Mouse (Mus musculus): Measurements from ENCODE around the gene Twistnb. TPM values are rescaled to one million over a fixed set of nuclear protein-coding genes. Genes with fewer than 3 reads are reported as not detected.

Twistnb gene
- polyA plus RNA-seq (2012; rRNA removed) = 12.7 and 19.9 TPM in 2 replicates

DNA sequence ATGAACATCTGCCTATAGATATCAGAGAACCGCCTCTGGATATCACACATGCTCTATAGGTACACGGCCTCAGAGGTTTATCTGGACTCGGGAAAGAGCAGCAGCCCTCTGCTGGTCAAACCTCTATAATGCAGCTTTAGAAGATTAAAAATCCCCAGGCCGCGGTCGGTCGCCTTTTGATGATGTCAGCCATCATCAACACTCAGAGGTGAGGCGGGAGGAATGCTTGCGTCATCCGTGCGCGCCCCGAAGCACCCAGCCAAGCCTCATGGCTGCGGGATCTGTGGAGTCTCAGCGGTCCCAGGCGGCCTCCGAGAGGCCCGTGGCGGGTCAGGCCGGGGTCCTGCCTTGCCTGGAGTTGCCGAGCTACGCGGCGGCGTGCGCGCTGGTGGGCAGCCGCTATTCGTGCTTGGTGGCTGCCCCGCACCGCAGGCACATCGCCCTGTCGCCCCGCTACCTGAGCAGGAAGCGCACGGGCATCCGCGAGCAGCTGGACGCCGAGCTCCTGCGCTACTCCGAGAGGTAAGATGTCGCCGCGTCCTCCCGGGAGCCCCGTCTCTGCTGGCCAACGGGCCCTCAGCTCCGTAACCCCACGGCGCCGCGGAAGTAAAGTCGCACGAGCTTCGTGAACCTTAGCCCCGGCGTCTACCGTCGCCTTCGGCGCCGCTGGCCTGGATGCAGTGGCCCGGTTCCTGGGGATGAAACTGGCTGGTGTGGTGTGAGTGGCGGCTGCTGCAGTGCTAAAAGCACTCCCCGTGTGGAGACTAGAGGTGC is at the start of gene Twistnb:
Twistnb (plus strand) TSS at position 249 of the 774 bp plus-strand sequence.
- Histone ChIP-seq H3K27ac (ENCODE audit: insufficient read depth, low read depth, low read length) (peak within 1 kb of the TSS; percentile 54), H3K27me3 (replicated peaks; ENCODE audit: control insufficient read depth, insufficient read depth, low read length) (no peaks in the 10 kb centered on the region), H3K4me3 (ENCODE audit: insufficient read depth, low read depth, low read length) (peak within 1 kb of the TSS; percentile 93), H3K4me1 (ENCODE audit: control insufficient read depth, insufficient read depth, low read length) (0 out of 2 replicates have a peak, but pooled peaks cover 3% of the 10 kb centered on the region), H3K36me3 (ENCODE audit: control insufficient read depth, insufficient read depth, low read length) (no peaks in the 10 kb centered on the region)
- TF ChIP-seq POLR2A (IDR thresholded peaks at IDR 0.05; ENCODE audit: low read depth, low read length) (no peak), CTCF (conservative IDR thresholded peaks at IDR 0.05; ENCODE audit: insufficient read depth, insufficient read length, low read depth, low read length) (peak; percentile 65)
- WGBS = under 1% methylated on average over 66 of the region's 66 CpGs
- peak; percentile 98 for DNase-seq

DNA sequence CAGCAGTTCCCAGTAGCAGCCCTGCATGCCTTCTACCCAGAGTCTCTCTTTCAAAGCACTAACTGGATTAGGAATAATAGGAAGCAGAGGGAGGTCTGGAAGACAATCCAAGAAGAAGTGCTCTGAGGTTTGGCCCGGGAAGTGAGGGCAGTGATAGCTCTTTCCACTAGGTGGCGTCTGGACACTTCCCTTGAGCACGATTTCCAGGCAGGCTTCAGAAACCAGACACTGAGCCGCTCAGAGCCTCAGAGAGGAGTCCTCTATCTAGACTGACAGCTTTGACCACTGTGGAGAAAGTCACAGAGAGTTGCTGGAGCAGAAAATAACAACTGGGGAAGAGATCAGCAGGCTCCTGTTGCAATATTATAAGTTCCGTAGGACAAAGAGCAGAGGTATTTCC is 40.6 kb upstream of the Twistnb start:
- peak; percentile 76 for DNase-seq
- 7% methylated on average over 5 of the region's 5 CpGs for WGBS
- Histone ChIP-seq H3K4me3 (ENCODE audit: insufficient read depth, low read depth, low read length) (no peak overlapping the region), H3K4me1 (ENCODE audit: control insufficient read depth, insufficient read depth, low read length) (no peaks in the 10 kb centered on the region), H3K36me3 (ENCODE audit: control insufficient read depth, insufficient read depth, low read length) (no peaks in the 10 kb centered on the region), H3K27ac (ENCODE audit: insufficient read depth, low read depth, low read length) (no peak overlapping the region), H3K27me3 (replicated peaks; ENCODE audit: control insufficient read depth, insufficient read depth, low read length) (no peaks in the 10 kb centered on the region)
- TF ChIP-seq CTCF (conservative IDR thresholded peaks at IDR 0.05; ENCODE audit: insufficient read depth, insufficient read length, low read depth, low read length) (peak; percentile 89), POLR2A (IDR thresholded peaks at IDR 0.05; ENCODE audit: low read depth, low read length) (no peak)

DNA sequence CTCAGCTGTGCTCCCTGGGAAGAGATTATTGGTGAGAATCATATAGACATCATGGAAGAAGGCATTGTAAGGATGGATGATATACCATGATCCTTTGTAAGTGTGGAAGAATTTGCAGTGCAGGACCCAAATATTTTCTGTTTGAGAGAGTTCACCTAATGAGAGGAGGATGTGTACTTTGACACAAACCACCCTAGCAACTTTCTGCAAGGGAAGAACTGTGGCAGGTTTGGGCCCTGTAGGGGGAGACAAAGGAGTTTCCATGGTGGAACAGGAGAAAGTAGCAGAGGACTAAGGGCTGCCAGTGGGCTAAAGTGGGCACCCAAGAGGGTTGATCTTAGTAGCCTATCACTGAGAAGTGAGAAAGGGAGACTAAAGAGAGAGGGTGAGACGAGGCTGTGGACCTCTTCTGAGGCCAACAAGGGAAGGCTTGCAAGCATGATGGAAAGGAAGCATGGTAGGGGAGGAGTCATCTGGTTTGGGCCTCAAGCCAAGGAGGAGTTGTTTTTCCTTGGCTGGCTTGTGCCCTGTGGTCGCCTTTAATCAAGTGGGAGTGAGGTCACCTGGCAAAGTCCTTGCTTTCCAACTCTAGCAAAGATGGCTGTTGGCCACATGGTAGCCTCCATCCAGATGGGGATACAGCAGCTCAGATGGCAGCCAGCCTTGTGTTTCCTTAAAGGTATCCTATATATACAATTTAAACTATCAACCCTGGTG is 38.4 kb upstream of the Twistnb start:
- Histone ChIP-seq H3K27ac (ENCODE audit: insufficient read depth, low read depth, low read length) (no peak overlapping the region), H3K4me3 (ENCODE audit: insufficient read depth, low read depth, low read length) (no peak overlapping the region), H3K36me3 (ENCODE audit: control insufficient read depth, insufficient read depth, low read length) (no peaks in the 10 kb centered on the region), H3K4me1 (ENCODE audit: control insufficient read depth, insufficient read depth, low read length) (no peaks in the 10 kb centered on the region), H3K27me3 (replicated peaks; ENCODE audit: control insufficient read depth, insufficient read depth, low read length) (no peaks in the 10 kb centered on the region)
- WGBS = 25% methylated on average over 2 of the region's 2 CpGs
- DNase-seq = no peak
- TF ChIP-seq POLR2A (IDR thresholded peaks at IDR 0.05; ENCODE audit: low read depth, low read length) (no peak), CTCF (conservative IDR thresholded peaks at IDR 0.05; ENCODE audit: insufficient read depth, insufficient read length, low read depth, low read length) (no peak)

DNA sequence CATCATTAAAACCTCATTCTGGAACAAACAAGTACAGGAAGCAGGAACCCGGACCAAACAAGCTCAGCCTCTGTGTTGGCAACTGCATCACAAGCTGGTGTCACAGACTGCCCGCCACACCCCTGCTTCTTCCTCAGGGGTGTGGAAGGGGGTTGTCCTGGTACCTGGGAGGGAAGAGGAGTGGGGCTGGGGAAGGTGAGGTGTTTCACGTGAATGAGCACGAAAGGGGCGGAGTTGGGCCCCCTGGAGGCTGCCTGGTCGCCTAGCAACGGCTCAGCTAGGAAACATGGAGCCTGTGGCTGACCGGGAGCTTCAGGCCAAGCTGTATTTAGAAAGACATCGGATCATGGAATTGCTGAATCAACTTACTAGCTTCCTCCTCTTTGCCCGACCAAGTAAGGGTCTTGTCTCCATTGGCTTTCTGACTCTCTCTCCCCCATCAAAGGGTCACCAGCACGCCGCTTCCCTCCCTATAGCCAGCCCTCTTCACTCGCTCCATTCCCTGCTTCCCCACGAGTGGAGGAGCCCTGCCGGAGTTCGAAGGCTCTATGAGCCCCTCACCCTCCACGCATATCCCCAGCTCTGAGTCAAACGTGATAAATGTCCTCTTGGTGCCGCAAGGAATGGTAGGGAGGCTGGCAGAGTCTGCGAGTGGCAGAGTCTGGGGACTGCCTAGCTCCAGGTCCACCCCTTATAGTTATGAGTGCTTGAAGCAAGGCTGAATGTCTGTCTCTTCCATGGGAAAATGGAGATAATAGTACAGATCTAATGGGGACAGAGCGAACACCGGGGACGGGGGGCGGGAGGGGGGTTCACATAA is 34.4 kb upstream of the Twistnb start, which contains the start of gene Efcab10:
Efcab10 (plus strand) TSS at position 51 of the 820 bp plus-strand sequence.
- TF ChIP-seq POLR2A (IDR thresholded peaks at IDR 0.05; ENCODE audit: low read depth, low read length) (no peak), CTCF (conservative IDR thresholded peaks at IDR 0.05; ENCODE audit: insufficient read depth, insufficient read length, low read depth, low read length) (no peak)
- Histone ChIP-seq H3K36me3 (ENCODE audit: control insufficient read depth, insufficient read depth, low read length) (no peaks in the 10 kb centered on the region), H3K4me3 (ENCODE audit: insufficient read depth, low read depth, low read length) (0 out of 2 replicates have a peak within 1 kb of the TSS, but pooled peaks have one; percentile 18), H3K27ac (ENCODE audit: insufficient read depth, low read depth, low read length) (no peak within 1 kb of the TSS), H3K4me1 (ENCODE audit: control insufficient read depth, insufficient read depth, low read length) (no peaks in the 10 kb centered on the region), H3K27me3 (replicated peaks; ENCODE audit: control insufficient read depth, insufficient read depth, low read length) (no peaks in the 10 kb centered on the region)
- WGBS = 10% methylated on average over 24 of the region's 24 CpGs
- peak; percentile 26 for DNase-seq

DNA sequence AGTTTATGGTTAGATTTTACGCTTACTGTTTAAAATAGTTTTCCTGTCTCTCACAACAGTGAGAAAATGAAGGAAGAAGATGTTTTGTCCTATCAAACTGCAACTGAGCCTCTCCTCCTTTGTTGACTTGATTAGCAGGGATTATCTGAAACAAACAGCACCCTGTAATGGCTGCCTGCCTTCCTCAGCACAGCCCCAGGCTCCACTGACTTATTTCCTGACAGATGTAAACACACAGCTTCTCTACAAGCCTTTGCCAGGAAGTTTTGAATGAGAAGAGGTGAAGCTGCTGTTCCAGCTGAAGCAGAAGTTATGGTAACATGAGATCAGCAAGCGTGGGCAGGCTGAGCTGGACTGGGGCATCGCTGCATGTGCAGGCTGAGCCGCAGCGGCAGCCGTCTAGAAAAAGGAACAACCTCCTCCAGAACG is 26.2 kb upstream of the Twistnb start:
- 23% methylated on average over 7 of the region's 7 CpGs for WGBS
- no peak overlapping the region for H3K4me3 ChIP-seq (ENCODE audit: insufficient read depth, low read depth, low read length)
- no peak for DNase-seq
- no peaks in the 10 kb centered on the region for H3K36me3 ChIP-seq (ENCODE audit: control insufficient read depth, insufficient read depth, low read length)
- no peaks in the 10 kb centered on the region for H3K27me3 ChIP-seq (replicated peaks; ENCODE audit: control insufficient read depth, insufficient read depth, low read length)
- no peaks in the 10 kb centered on the region for H3K4me1 ChIP-seq (ENCODE audit: control insufficient read depth, insufficient read depth, low read length)
- TF ChIP-seq POLR2A (IDR thresholded peaks at IDR 0.05; ENCODE audit: low read depth, low read length) (no peak), CTCF (conservative IDR thresholded peaks at IDR 0.05; ENCODE audit: insufficient read depth, insufficient read length, low read depth, low read length) (no peak)
- H3K27ac ChIP-seq (ENCODE audit: insufficient read depth, low read depth, low read length) = no peak overlapping the region

DNA sequence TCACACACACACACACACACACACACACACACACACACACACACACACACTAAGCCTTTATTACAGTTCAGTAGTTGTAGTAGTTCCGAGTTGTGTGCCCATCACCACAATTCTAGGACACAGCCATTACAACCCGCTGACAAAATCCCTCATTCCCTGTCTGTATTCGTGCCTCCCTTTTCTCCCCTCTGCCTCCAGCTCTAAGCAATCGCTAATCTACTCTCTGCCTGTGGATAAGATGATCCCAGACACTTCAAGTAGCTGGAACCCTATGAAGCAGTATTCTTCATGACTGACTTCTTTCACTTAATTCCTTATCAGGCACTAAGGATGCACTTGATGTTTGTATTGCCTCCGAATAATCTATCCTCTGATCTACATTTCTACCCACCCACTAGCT is 24.4 kb upstream of the Twistnb start:
- H3K27ac ChIP-seq (ENCODE audit: insufficient read depth, low read depth, low read length) = no peak overlapping the region
- no peaks in the 10 kb centered on the region for H3K36me3 ChIP-seq (ENCODE audit: control insufficient read depth, insufficient read depth, low read length)
- WGBS = 62% methylated on average over 5 of the region's 5 CpGs
- no peaks in the 10 kb centered on the region for H3K4me1 ChIP-seq (ENCODE audit: control insufficient read depth, insufficient read depth, low read length)
- DNase-seq = no peak
- no peaks in the 10 kb centered on the region for H3K27me3 ChIP-seq (replicated peaks; ENCODE audit: control insufficient read depth, insufficient read depth, low read length)
- TF ChIP-seq POLR2A (IDR thresholded peaks at IDR 0.05; ENCODE audit: low read depth, low read length) (no peak), CTCF (conservative IDR thresholded peaks at IDR 0.05; ENCODE audit: insufficient read depth, insufficient read length, low read depth, low read length) (no peak)
- H3K4me3 ChIP-seq (ENCODE audit: insufficient read depth, low read depth, low read length) = no peak overlapping the region

All from kidney, adult 2 months (tissue).